Mouse (Mus musculus): ENCODE results near the gene Eif5b. TPM values are rescaled to one million over a fixed set of nuclear protein-coding genes. Genes with fewer than 3 reads are reported as not detected.
"Not testable (repeated sequence)": the region's sequence is repeated elsewhere in the genome, so short reads cannot be mapped to it uniquely, and the experiment has no call there.

Eif5b gene
- total RNA-seq, 2 experiments from 2014 or later: 41.8 to 44.2 TPM

GRCm38 (mm10) chr1:38001956-38002355 lies 4.1 kb downstream of the Eif5b start:
- no peak for DNase-seq (ENCODE audit: low spot score in 2 of 2)

- no peak for DNase-seq (ENCODE audit: low spot score in 2 of 2)
Observed at GRCm38 (mm10) chr1:38003046-38003445, 5.2 kb downstream of the Eif5b start.

- DNase-seq (ENCODE audit: low spot score in 2 of 2): no peak
Observed at GRCm38 (mm10) chr1:38006741-38007140, 8.9 kb downstream of the Eif5b start.

GRCm38 (mm10) chr1:38011647-38012046 lies 13.8 kb downstream of the Eif5b start:
- no peak for DNase-seq (ENCODE audit: low spot score in 2 of 2)

GRCm38 (mm10) chr1:38012104-38012503 lies 14.3 kb downstream of the Eif5b start:
- DNase-seq (ENCODE audit: low spot score in 2 of 2): no peak

GRCm38 (mm10) chr1:38012509-38012908 lies 14.7 kb downstream of the Eif5b start:
- no peak for DNase-seq (ENCODE audit: low spot score in 2 of 2)

GRCm38 (mm10) chr1:38014551-38015203 lies 16.9 kb downstream of the Eif5b start:
- DNase-seq (ENCODE audit: low spot score in 2 of 2): no peak

GRCm38 (mm10) chr1:38027301-38027700 lies 29.5 kb downstream of the Eif5b start:
- DNase-seq (ENCODE audit: low spot score in 2 of 2): no peak

- DNase-seq (ENCODE audit: low spot score in 2 of 2): no peak
Observed at GRCm38 (mm10) chr1:38031391-38031790, 33.6 kb downstream of the Eif5b start.

GRCm38 (mm10) chr1:38035521-38035920 lies 37.7 kb downstream of the Eif5b start:
- no peak for DNase-seq (ENCODE audit: low spot score in 2 of 2)

GRCm38 (mm10) chr1:38037375-38037774 lies 39.6 kb downstream of the Eif5b start:
- DNase-seq (ENCODE audit: low spot score in 2 of 2): peak in 1 of 2 experiments; percentile 71

- no peak for DNase-seq (ENCODE audit: low spot score in 2 of 2)
Observed at GRCm38 (mm10) chr1:38038898-38039297, 41.1 kb downstream of the Eif5b start.

GRCm38 (mm10) chr1:38048121-38048520 lies 50.3 kb downstream of the Eif5b start:
- peak in 1 of 2 experiments; percentile 64 for DNase-seq (ENCODE audit: low spot score in 2 of 2)

GRCm38 (mm10) chr1:38049562-38049961 lies 51.8 kb downstream of the Eif5b start:
- DNase-seq (ENCODE audit: low spot score in 2 of 2): no peak

GRCm38 (mm10) chr1:38055176-38055575 lies 57.4 kb downstream of the Eif5b start:
- DNase-seq (ENCODE audit: low spot score in 2 of 2): no peak

GRCm38 (mm10) chr1:38058417-38058816 lies 60.6 kb downstream of the Eif5b start:
- DNase-seq (ENCODE audit: low spot score in 2 of 2): no peak

- not testable (repeated sequence) for DNase-seq (ENCODE audit: low spot score in 2 of 2)
Observed at GRCm38 (mm10) chr1:38062156-38062555, 64.3 kb downstream of the Eif5b start.

- DNase-seq (ENCODE audit: low spot score in 2 of 2): no peak
Observed at GRCm38 (mm10) chr1:38067276-38067675, 69.5 kb downstream of the Eif5b start.

GRCm38 (mm10) chr1:38071326-38071725 lies 73.5 kb downstream of the Eif5b start:
- peak in 1 of 2 experiments; percentile 50 for DNase-seq (ENCODE audit: low spot score in 2 of 2)

- DNase-seq (ENCODE audit: low spot score in 2 of 2): no peak
Observed at GRCm38 (mm10) chr1:38081316-38081715, 83.5 kb downstream of the Eif5b start.

- DNase-seq (ENCODE audit: low spot score in 2 of 2): no peak
Observed at GRCm38 (mm10) chr1:38103214-38103613, 105.4 kb downstream of the Eif5b start.

GRCm38 (mm10) chr1:38103813-38104212 lies 106.0 kb downstream of the Eif5b start:
- no peak for DNase-seq (ENCODE audit: low spot score in 2 of 2)

All from layer of hippocampus, adult 18-20 months (tissue).